Mouse (Mus musculus) bone marrow, adult 2 months (tissue): Measurements from ENCODE around the gene Acod1. TPM values are rescaled to one million over a fixed set of nuclear protein-coding genes. Genes with fewer than 3 reads are reported as not detected.

Source experiments
- H3K27ac ChIP-seq: fragments of 200-500 bp; 2 replicates; pipeline ENCODE4 v1.5.1; 2012; ENCODE audit warnings: low read depth, mild to moderate bottlenecking, control low read depth, inconsistent platforms, low read length; ENCODE audit not compliant: control insufficient read depth, poor library complexity, insufficient read depth
- H3K4me1 ChIP-seq: fragments of 200-500 bp; 2 replicates; pipeline ENCODE4 v1.6.1; 2011; ENCODE audit warnings: low read length; ENCODE audit not compliant: control insufficient read depth, insufficient read depth
- H3K4me3 ChIP-seq: fragments of 200-500 bp; replicated peaks from 2 replicates; pipeline ENCODE3; 2011; ENCODE audit warnings: mild to moderate bottlenecking, low read depth, low read length, control low read depth; ENCODE audit not compliant: control insufficient read depth
- CTCF ChIP-seq: fragments of 200-500 bp; IDR thresholded peaks from 2 replicates; pipeline ENCODE4 v1.5.1; 2011; ENCODE audit warnings: low read length, control low read depth; ENCODE audit not compliant: control insufficient read depth, insufficient read depth
- POLR2A ChIP-seq: fragments of 200-500 bp; IDR thresholded peaks from 2 replicates; pipeline ENCODE4 v1.6.1; 2011; ENCODE audit warnings: low read depth, mild to moderate bottlenecking, control low read depth, low read length, borderline replicate concordance; ENCODE audit not compliant: control insufficient read depth
- WGBS: fragments of 180-500 bp; shearing (Covaris S2); methylation state at CpG from one replicate; pipeline ENCODE4 v1.1.7; 2018; 5-methylcytosine and 5-hydroxymethylcytosine counted together
- polyA plus RNA-seq: library from polyadenylated mRNA; stranded (reverse); fragments of >200 nt; gene quantifications from 2 replicates; pipeline ENCODE4 v1.2.4, GENCODE M21; 2011; ENCODE audit warnings: low replicate concordance; ENCODE audit not compliant: missing spikeins, insufficient read depth, insufficient read length

Gene Acod1
- polyA plus RNA-seq, 1 experiment = not detected

GRCm38 (mm10) chr14:103065294-103066167 is 18.8 kb downstream of the Acod1 start:
- Histone ChIP-seq H3K27ac (no peak overlapping the region), H3K4me1 (no peaks in the 10 kb centered on the region; the same call in 1 of the 2 replicates), H3K4me3 (no peak overlapping the region)
- WGBS = 6% methylated on average over 10 of the region's 10 CpGs
- TF ChIP-seq POLR2A (no peak), CTCF (peak; percentile 54)

GRCm38 (mm10) chr14:103069465-103069863 is 22.7 kb downstream of the Acod1 start:
- H3K27ac ChIP-seq = peak overlapping the region; percentile 96
- no peak for TF ChIP-seq CTCF
- H3K4me3 ChIP-seq = peak overlapping the region; percentile 66
- WGBS = 23% methylated on average over 12 of the region's 12 CpGs
- H3K4me1 ChIP-seq = no peaks in the 10 kb centered on the region; the same call in 1 of the 2 replicates

- peak within 1 kb of the TSS; percentile 96 for H3K27ac ChIP-seq
- no peaks in the 10 kb centered on the region; the same call in 1 of the 2 replicates for H3K4me1 ChIP-seq
- peak within 1 kb of the TSS; percentile 66 for H3K4me3 ChIP-seq
- TF ChIP-seq POLR2A (peak; percentile 70), CTCF (peak; percentile 19; the same call in 1 of the 2 replicates)
- WGBS = under 1% methylated on average over 65 of the region's 65 CpGs
Observed at GRCm38 (mm10) chr14:103069864-103070611, 23.3 kb downstream of the Acod1 start, which contains the start of gene Cln5. Gene Cln5, plus strand, starts transcription at chr14:103070216.

GRCm38 (mm10) chr14:103070790-103071189 is 24.0 kb downstream of the Acod1 start:
- Histone ChIP-seq H3K4me1 (no peaks in the 10 kb centered on the region; the same call in 1 of the 2 replicates), H3K27ac (peak overlapping the region; percentile 96; the same call in 1 of the 2 replicates)
- TF ChIP-seq POLR2A (no peak), CTCF (no peak)

GRCm38 (mm10) chr14:103071471-103071870 is 24.7 kb downstream of the Acod1 start:
- TF ChIP-seq CTCF (no peak), POLR2A (no peak)
- H3K4me3 ChIP-seq = no peak overlapping the region
- H3K4me1 ChIP-seq = no peaks in the 10 kb centered on the region; the same call in 1 of the 2 replicates
- H3K27ac ChIP-seq = no peak overlapping the region
- 86% methylated on average over 12 of the region's 12 CpGs for WGBS

More at GRCm38 (mm10) chr14:103070790-103071189, 24.0 kb downstream of the Acod1 start:
- WGBS = 2% methylated on average over 10 of the region's 10 CpGs
- H3K4me3 ChIP-seq = peak overlapping the region; percentile 62

GRCm38 (mm10) chr14:103072731-103073130 is 26.0 kb downstream of the Acod1 start:
- H3K27ac ChIP-seq = no peak overlapping the region
- no peaks in the 10 kb centered on the region; the same call in 1 of the 2 replicates for H3K4me1 ChIP-seq
- WGBS = 90% methylated on average over 4 of the region's 4 CpGs

GRCm38 (mm10) chr14:103073825-103074224 is 27.0 kb downstream of the Acod1 start:
- peaks cover 1% of the 10 kb centered on the region; the same call in 1 of the 2 replicates for H3K4me1 ChIP-seq
- H3K4me3 ChIP-seq = no peak overlapping the region
- 92% methylated on average over 8 of the region's 8 CpGs for WGBS
- TF ChIP-seq POLR2A = no peak
- TF ChIP-seq CTCF = no peak
- H3K27ac ChIP-seq = no peak overlapping the region

More at GRCm38 (mm10) chr14:103072731-103073130, 26.0 kb downstream of the Acod1 start:
- TF ChIP-seq CTCF (no peak), POLR2A (no peak)
- H3K4me3 ChIP-seq = no peak overlapping the region

GRCm38 (mm10) chr14:103075166-103075565 is 28.4 kb downstream of the Acod1 start:
- Histone ChIP-seq H3K4me3 (no peak overlapping the region), H3K27ac (no peak overlapping the region), H3K4me1 (peaks cover 1% of the 10 kb centered on the region; the same call in 1 of the 2 replicates)
- WGBS = 75% methylated on average over 7 of the region's 7 CpGs
- TF ChIP-seq CTCF (no peak), POLR2A (no peak)
